Mouse (Mus musculus) megakaryocyte, embryonic 14.5 days (primary cell): ENCODE measurements around the gene Fam43b. TPM values are rescaled to one million over a fixed set of nuclear protein-coding genes. Genes with fewer than 3 reads are reported as not detected.

Experiments used
- H3K27me3 ChIP-seq: replicated peaks from 2 replicates; pipeline ENCODE3; 2012; ENCODE audit warnings: inconsistent platforms
- H3K36me3 ChIP-seq: replicated peaks from 2 replicates; pipeline ENCODE3; 2012; ENCODE audit warnings: low read length, inconsistent platforms, mixed read lengths
- H3K4me1 ChIP-seq: 2 replicates; pipeline ENCODE4 v1.6.1; 2012; ENCODE audit warnings: inconsistent platforms
- H3K4me3 ChIP-seq: replicated peaks from 2 replicates; pipeline ENCODE3; 2012; ENCODE audit warnings: moderate library complexity, mild to moderate bottlenecking, inconsistent platforms
- H3K9me3 ChIP-seq: 2 replicates; pipeline ENCODE4 v1.6.1; 2012; ENCODE audit warnings: inconsistent platforms
- FLI1 ChIP-seq: IDR thresholded peaks from 2 replicates; pipeline ENCODE4 v1.6.1; 2012; ENCODE audit warnings: low read length, inconsistent platforms, mixed read lengths
- GATA1 ChIP-seq: IDR thresholded peaks from 3 replicates; pipeline ENCODE4 v1.6.1; 2012; ENCODE audit warnings: mixed read lengths, low read length, inconsistent platforms, borderline replicate concordance
- polyA plus RNA-seq: library from polyadenylated mRNA; stranded (reverse); fragments of >175 nt; gene quantifications from 2 replicates; pipeline ENCODE4 v1.2.3, GENCODE M21; 2012; ENCODE audit warnings: low replicate concordance; ENCODE audit not compliant: insufficient read depth

Fam43b gene
- polyA plus RNA-seq, 1 experiment, result not detected

GRCm38 (mm10) chr4:138355496-138355895 is 40.8 kb downstream of the Fam43b start:
- TF ChIP-seq GATA1, result no peak
- TF ChIP-seq FLI1, result no peak
- Histone ChIP-seq H3K4me1 (peaks cover 7% of the 10 kb centered on the region), H3K4me3 (no peak overlapping the region), H3K27me3 (peaks cover 41% of the 10 kb centered on the region), H3K36me3 (peaks cover 3% of the 10 kb centered on the region), H3K9me3 (peaks cover 25% of the 10 kb centered on the region)

- Histone ChIP-seq H3K4me3 (no peak overlapping the region), H3K36me3 (peaks cover 3% of the 10 kb centered on the region), H3K27me3 (peaks cover 44% of the 10 kb centered on the region), H3K9me3 (peaks cover 28% of the 10 kb centered on the region), H3K4me1 (peaks cover 7% of the 10 kb centered on the region)
- TF ChIP-seq GATA1 (no peak), FLI1 (no peak)
Measured at GRCm38 (mm10) chr4:138353438-138354171, 42.7 kb downstream of the Fam43b start.

GRCm38 (mm10) chr4:138352692-138353091 is 43.6 kb downstream of the Fam43b start:
- H3K9me3 ChIP-seq, result peaks cover 22% of the 10 kb centered on the region
- H3K4me1 ChIP-seq, result peaks cover 4% of the 10 kb centered on the region; the same call in 1 of the 2 replicates
- TF ChIP-seq GATA1 (no peak), FLI1 (no peak)
- peaks cover 46% of the 10 kb centered on the region for H3K27me3 ChIP-seq
- H3K4me3 ChIP-seq, result no peak overlapping the region
- peaks cover 3% of the 10 kb centered on the region for H3K36me3 ChIP-seq

- H3K27me3 ChIP-seq, result peaks cover 53% of the 10 kb centered on the region
- H3K36me3 ChIP-seq, result peaks cover 3% of the 10 kb centered on the region
- H3K4me3 ChIP-seq, result no peak overlapping the region
- TF ChIP-seq FLI1 (no peak), GATA1 (no peak)
- peaks cover 22% of the 10 kb centered on the region for H3K9me3 ChIP-seq
- H3K4me1 ChIP-seq, result peaks cover 4% of the 10 kb centered on the region; the same call in 1 of the 2 replicates
Measured at GRCm38 (mm10) chr4:138351821-138352220, 44.5 kb downstream of the Fam43b start.

- Histone ChIP-seq H3K4me1 (peaks cover 11% of the 10 kb centered on the region), H3K36me3 (peaks cover 3% of the 10 kb centered on the region), H3K9me3 (peaks cover 19% of the 10 kb centered on the region), H3K27me3 (peaks cover 47% of the 10 kb centered on the region), H3K4me3 (no peak overlapping the region)
- TF ChIP-seq GATA1 (no peak), FLI1 (no peak)
Measured at GRCm38 (mm10) chr4:138348716-138349115, 47.6 kb downstream of the Fam43b start.

GRCm38 (mm10) chr4:138347280-138347679 is 49.0 kb downstream of the Fam43b start:
- H3K4me3 ChIP-seq, result no peak overlapping the region
- H3K27me3 ChIP-seq, result peaks cover 54% of the 10 kb centered on the region
- H3K4me1 ChIP-seq, result peaks cover 21% of the 10 kb centered on the region
- no peak for TF ChIP-seq GATA1
- TF ChIP-seq FLI1, result no peak
- H3K36me3 ChIP-seq, result peaks cover 3% of the 10 kb centered on the region
- H3K9me3 ChIP-seq, result peaks cover 19% of the 10 kb centered on the region

GRCm38 (mm10) chr4:138344891-138345545 is 51.3 kb downstream of the Fam43b start:
- Histone ChIP-seq H3K4me3 (no peak overlapping the region), H3K27me3 (peaks cover 59% of the 10 kb centered on the region), H3K9me3 (0 out of 2 replicates have a peak, but pooled peaks cover 2% of the 10 kb centered on the region), H3K4me1 (peaks cover 31% of the 10 kb centered on the region), H3K36me3 (no peaks in the 10 kb centered on the region)
- TF ChIP-seq GATA1, result no peak
- no peak for TF ChIP-seq FLI1

Other genes with a start within 250 kb of the Fam43b start
- 14.0 and 53.0 TPM in 2 replicates for gene Hp1bp3, start 180.2 kb downstream of the Fam43b start, polyA plus RNA-seq
- 11.4 and 15.9 TPM in 2 replicates for gene Sh2d5, start 146.1 kb downstream of the Fam43b start, polyA plus RNA-seq
- gene Kif17, start 146.1 kb downstream of the Fam43b start, polyA plus RNA-seq, result 1.4 and 1.7 TPM in 2 replicates
- 151 and 161 TPM in 2 replicates for gene Ddost, start 91.8 kb downstream of the Fam43b start, polyA plus RNA-seq
- 11.2 and 33.2 TPM in 2 replicates for gene Pink1, start 70.2 kb downstream of the Fam43b start, polyA plus RNA-seq
- 11.2 and 14.9 TPM in 2 replicates for gene Cda, start 28.5 kb downstream of the Fam43b start, polyA plus RNA-seq
- 3.4 and 21.8 TPM in 2 replicates for gene Mul1, start 38.1 kb upstream of the Fam43b start, polyA plus RNA-seq
- 0.13 and 1.2 TPM in 2 replicates for gene Camk2n1, start 57.8 kb upstream of the Fam43b start, polyA plus RNA-seq
- not detected in 2 replicates for gene Vwa5b1, start 239.4 kb upstream of the Fam43b start, polyA plus RNA-seq